Mouse (Mus musculus): ENCODE measurements around the gene Adamts13.

- TF ChIP-seq HCFC1 (IDR thresholded peaks at IDR 0.05; ENCODE audit: borderline replicate concordance, insufficient read depth, low read length) = no peak
- no peak for TF ChIP-seq CHD2 (IDR thresholded peaks at IDR 0.05; ENCODE audit: low read depth, low read length)
- no peak for TF ChIP-seq ZC3H11A (IDR thresholded peaks at IDR 0.05; ENCODE audit: borderline replicate concordance, low read depth, low read length)
- TF ChIP-seq ZNF384 (IDR thresholded peaks at IDR 0.05; ENCODE audit: low read depth, low read length) = no peak
Observed at GRCm38 (mm10) chr2:26967262-26967661, 6.0 kb upstream of the Adamts13 start.

Data from ES-E14 (cell line).